Mouse (Mus musculus) ES-Bruce4 (cell line): ENCODE measurements around the gene Serpina11.

ENCODE experiments used
- CTCF ChIP-seq: IDR thresholded peaks from one replicate; pipeline ENCODE4 v1.8.1; 2011; ENCODE audit warnings: low read depth, low read length
- EP300 ChIP-seq: IDR thresholded peaks from 2 replicates; pipeline ENCODE4 v1.6.1; 2011; ENCODE audit warnings: low read depth, low read length; ENCODE audit not compliant: insufficient read depth
- POLR2A ChIP-seq: IDR thresholded peaks from one replicate; pipeline ENCODE4 v1.8.1; 2011; ENCODE audit warnings: low read length; ENCODE audit not compliant: insufficient read depth

GRCm38 (mm10) chr12:103963288-103963687 is 26.5 kb downstream of the Serpina11 start:
- TF ChIP-seq POLR2A = no peak
- TF ChIP-seq EP300 = no peak
- TF ChIP-seq CTCF = no peak
